Mouse (Mus musculus): ENCODE measurements around the gene Nt5m. TPM values are rescaled to one million over a fixed set of nuclear protein-coding genes. Genes with fewer than 3 reads are reported as not detected.

The Nt5m gene
- polyA plus RNA-seq (2012; rRNA removed) = 14.7 and 16.4 TPM in 2 replicates

GRCm38 (mm10) chr11:59839008-59839458, at the start of gene Nt5m:
Gene Nt5m, plus strand, starts transcription at chr11:59839447.

DNA sequence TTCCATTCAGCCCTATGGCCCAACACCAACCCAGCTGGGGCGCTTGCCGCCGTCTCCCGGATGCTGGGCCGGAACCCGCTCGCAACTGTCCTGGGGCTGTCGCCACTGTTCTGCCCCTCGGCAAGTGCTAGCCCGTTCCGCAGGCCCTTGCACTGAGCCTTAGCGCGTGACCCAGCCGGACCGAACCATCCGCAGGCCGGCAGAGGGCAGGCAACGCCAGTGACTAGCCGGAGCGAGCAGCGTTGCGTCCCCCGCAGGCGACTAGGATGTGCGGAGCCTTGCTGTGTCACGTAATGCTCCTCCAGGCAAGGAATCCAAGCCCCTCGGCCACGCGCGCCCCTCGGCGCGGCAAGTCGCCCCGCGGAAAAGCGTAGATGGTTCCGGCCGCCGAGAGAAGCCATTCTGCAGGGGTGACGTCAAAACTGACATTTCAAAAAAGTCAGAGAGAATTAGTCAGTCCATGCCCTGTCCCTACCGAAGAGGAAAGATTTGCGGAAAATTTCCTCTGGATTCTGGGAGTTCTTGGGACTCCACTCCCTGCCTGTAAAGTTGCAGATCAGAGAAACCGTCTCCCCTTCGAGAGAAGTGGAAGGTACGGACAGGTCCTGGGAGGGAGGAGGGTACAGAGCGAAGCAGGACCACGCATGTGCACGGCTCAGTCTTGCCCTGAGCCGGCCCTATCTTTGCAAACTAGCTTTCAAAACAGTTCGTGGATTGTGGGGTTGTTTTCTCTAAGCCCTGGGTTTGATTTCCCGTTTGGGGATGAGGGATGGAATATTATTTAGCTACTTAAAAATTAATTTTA, 29.4 kb upstream of the Nt5m start, which contains the start of gene Flcn:
Gene Flcn (minus strand): TSS at position 347 of the 805 bp plus-strand sequence.

GRCm38 (mm10) chr11:59839459-59840126, 346 bp downstream of the Nt5m start, which contains the start of gene Cops3:
Gene Cops3, minus strand, starts transcription at chr11:59839838.

Other genes with a start within 250 kb of the Nt5m start
- gene Olfr223, start 246.2 kb upstream of the Nt5m start, polyA plus RNA-seq (2012; rRNA removed) = not detected in 2 replicates
- 66.9 and 85.3 TPM in 2 replicates for gene Mprip, start 178.1 kb upstream of the Nt5m start, polyA plus RNA-seq (2012; rRNA removed)
- gene Pld6, start 51.8 kb upstream of the Nt5m start, polyA plus RNA-seq (2012; rRNA removed) = 7.2 and 18.7 TPM in 2 replicates
- 16.9 and 18.8 TPM in 2 replicates for gene Flcn, start 29.4 kb upstream of the Nt5m start, polyA plus RNA-seq (2012; rRNA removed)
- 3.8 and 5.8 TPM in 2 replicates for gene Cops3, start 391 bp downstream of the Nt5m start, polyA plus RNA-seq (2012; rRNA removed)
- 9.7 and 15.1 TPM in 2 replicates for gene Med9, start 108.8 kb downstream of the Nt5m start, polyA plus RNA-seq (2012; rRNA removed)
- 1.7 and 2.8 TPM in 2 replicates for gene Rasd1, start 125.5 kb downstream of the Nt5m start, polyA plus RNA-seq (2012; rRNA removed)
- 3.7 and 4.8 TPM in 2 replicates for gene Pemt, start 207.0 kb downstream of the Nt5m start, polyA plus RNA-seq (2012; rRNA removed)